Mouse (Mus musculus) spleen, adult 2 months (tissue): ENCODE data around the gene Dnaja3.

Experiments
- CTCF ChIP-seq: fragments of 200-500 bp; IDR thresholded peaks from 2 replicates; pipeline ENCODE4 v1.5.1; 2011; ENCODE audit warnings: mild to moderate bottlenecking, inconsistent platforms; ENCODE audit not compliant: insufficient read depth, insufficient read length, insufficient replicate concordance; ENCODE audit errors: extremely low read depth
- POLR2A ChIP-seq: fragments of 200-500 bp; IDR thresholded peaks from 2 replicates; pipeline ENCODE4 v1.6.1; 2011; ENCODE audit warnings: low read depth, low read length, inconsistent platforms

DNA sequence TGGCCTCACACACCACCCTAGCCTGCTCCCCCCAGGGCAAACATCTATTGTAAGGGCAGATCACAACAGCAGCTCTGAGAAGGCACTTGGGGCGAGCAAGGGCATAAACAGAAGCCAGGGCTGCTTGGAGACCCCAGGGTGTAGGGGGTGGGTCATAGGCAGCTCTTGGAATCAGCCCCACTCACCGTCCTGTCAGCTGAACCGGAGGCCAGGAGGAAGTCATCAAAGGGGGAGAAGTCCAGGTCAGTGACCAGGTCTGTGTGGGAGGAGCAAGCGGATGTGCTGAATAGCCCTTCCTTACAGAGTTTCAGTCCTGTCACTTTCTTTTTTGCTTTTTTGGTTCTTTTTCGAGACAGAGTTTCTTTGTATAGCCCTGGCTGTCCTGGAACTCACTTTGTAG, 30.5 kb downstream of the Dnaja3 start:
- no peak for TF ChIP-seq CTCF
- TF ChIP-seq POLR2A: no peak
